Mouse (Mus musculus) embryonic facial prominence, embryonic 14.5 days (tissue): ENCODE results near the gene Ess2. TPM values are rescaled to one million over a fixed set of nuclear protein-coding genes. Genes with fewer than 3 reads are reported as not detected.

Experiments
- ATAC-seq: fragments of 200-750 bp; cut with Nextera tagmentation; 2 replicates; pipeline ENCODE4 v1.8.0; 2017; ENCODE audit warnings: low read depth, moderate number of reproducible peaks, moderate TSS enrichment
- DNase-seq: peaks from one replicate; pipeline ENCODE4 v3.0.0-alpha.2; 2015; ENCODE audit warnings: low spot score
- H3K27ac ChIP-seq: fragments of 300-500 bp; sonication (generic); replicated peaks from 2 replicates; pipeline ENCODE4 v1.5.1; 2014; ENCODE audit warnings: low read depth, mild to moderate bottlenecking, low read length, moderate library complexity
- H3K27me3 ChIP-seq: fragments of 300-500 bp; sonication (generic); replicated peaks from 2 replicates; pipeline ENCODE4 v1.6.1; 2014; ENCODE audit warnings: low read length; ENCODE audit not compliant: control insufficient read depth, insufficient read depth
- H3K36me3 ChIP-seq: fragments of 300-500 bp; sonication (generic); 2 replicates; pipeline ENCODE4 v1.6.1; 2014; ENCODE audit warnings: low read length, mixed read lengths; ENCODE audit not compliant: control insufficient read depth, insufficient read depth
- H3K4me1 ChIP-seq: fragments of 300-500 bp; sonication (generic); 2 replicates; pipeline ENCODE4 v1.6.1; 2014; ENCODE audit warnings: antibody characterized with exemption, low read length; ENCODE audit not compliant: control insufficient read depth, insufficient read depth
- H3K4me2 ChIP-seq: fragments of 300-500 bp; sonication (generic); 2 replicates; pipeline ENCODE4 v1.6.1; 2014; ENCODE audit warnings: low read depth, mild to moderate bottlenecking, low read length, moderate library complexity, mixed read lengths
- H3K4me3 ChIP-seq: fragments of 300-500 bp; sonication (generic); 2 replicates; pipeline ENCODE4 v1.5.1; 2014; ENCODE audit warnings: low read depth, mild to moderate bottlenecking, low read length
- H3K9ac ChIP-seq: fragments of 300-500 bp; sonication (generic); 2 replicates; pipeline ENCODE4 v1.6.1; 2014; ENCODE audit warnings: low read depth, mild to moderate bottlenecking, low read length, moderate library complexity, mixed read lengths
- H3K9me3 ChIP-seq: fragments of 300-500 bp; sonication (generic); 2 replicates; pipeline ENCODE4 v1.6.1; 2016; ENCODE audit warnings: low read length; ENCODE audit not compliant: control insufficient read depth
- WGBS: fragments of 180-500 bp; shearing (Covaris S2); extraction: QIAGEN DNeasy Blood & Tissue Kit; methylation state at CpG from one replicate; pipeline ENCODE4 v1.1.7; 2014; 5-methylcytosine and 5-hydroxymethylcytosine counted together
- polyA plus RNA-seq: library from polyadenylated mRNA; unstranded; fragments of >200 nt; fragmentation: Nextera tagmentation; extraction: Ambion mirVana; gene quantifications from 2 replicates; pipeline ENCODE4 v1.2.1, GENCODE M21; 2014

Ess2 gene
- polyA plus RNA-seq, 1 experiment from 2014 or later = 26.2 TPM

DNA sequence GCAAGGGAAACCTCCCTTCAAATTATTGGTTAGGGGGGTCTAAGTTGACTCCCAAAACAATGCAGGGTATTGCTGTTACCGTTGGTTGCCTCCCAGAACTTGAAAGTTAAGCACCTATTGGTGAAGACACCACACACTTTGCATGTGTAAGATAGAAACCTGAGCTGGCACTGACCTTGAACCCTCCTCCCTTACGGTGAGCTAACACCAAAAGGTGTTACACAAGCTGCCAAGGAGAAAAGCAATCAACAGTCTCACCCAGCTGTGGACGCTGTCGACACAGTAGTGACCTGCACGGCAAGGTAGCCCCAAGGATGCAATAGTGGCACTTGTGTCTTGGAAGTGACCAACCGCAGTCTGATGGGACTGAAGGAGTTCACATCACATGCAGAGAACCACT lies 27.0 kb downstream of the Ess2 start:
- no peak overlapping the region for H3K4me2 ChIP-seq
- H3K27me3 ChIP-seq = no peaks in the 10 kb centered on the region
- no peak overlapping the region for H3K27ac ChIP-seq
- H3K4me3 ChIP-seq = no peak overlapping the region
- H3K9me3 ChIP-seq = no peaks in the 10 kb centered on the region
- ATAC-seq = no peak
- DNase-seq = no peak
- no peaks in the 10 kb centered on the region for H3K36me3 ChIP-seq
- 78% methylated on average over 6 of the region's 6 CpGs for WGBS
- H3K4me1 ChIP-seq = no peaks in the 10 kb centered on the region
- no peak overlapping the region for H3K9ac ChIP-seq

DNA sequence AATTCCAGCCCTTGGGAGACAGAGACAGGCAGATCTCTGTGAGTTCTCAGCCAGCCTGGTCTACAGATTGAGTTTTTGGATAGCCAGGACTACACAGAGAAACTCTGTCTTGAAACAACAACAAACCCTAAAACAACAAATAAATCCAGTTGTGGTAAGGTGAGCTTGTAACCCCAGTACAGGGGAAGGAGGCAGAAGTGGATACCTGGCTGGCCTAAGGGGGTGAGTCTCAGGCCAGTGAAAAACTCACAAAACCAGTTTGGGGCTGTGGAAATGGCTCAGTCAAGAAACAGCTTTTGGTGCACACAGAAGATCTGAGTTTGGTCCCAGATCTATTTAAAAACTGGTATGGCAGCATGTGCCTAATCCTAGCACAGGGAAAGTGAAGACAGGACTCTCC lies 29.0 kb downstream of the Ess2 start:
- no peaks in the 10 kb centered on the region for H3K9me3 ChIP-seq
- H3K4me2 ChIP-seq = no peak overlapping the region
- H3K27ac ChIP-seq = no peak overlapping the region
- H3K4me3 ChIP-seq = no peak overlapping the region
- ATAC-seq (peak; percentile 60; the same call in 1 of the 2 replicates), DNase-seq (peak; percentile 29)
- H3K9ac ChIP-seq = no peak overlapping the region
- no peaks in the 10 kb centered on the region for H3K27me3 ChIP-seq
- peaks cover 10% of the 10 kb centered on the region; the same call in 1 of the 2 replicates for H3K36me3 ChIP-seq
- no peaks in the 10 kb centered on the region for H3K4me1 ChIP-seq

DNA sequence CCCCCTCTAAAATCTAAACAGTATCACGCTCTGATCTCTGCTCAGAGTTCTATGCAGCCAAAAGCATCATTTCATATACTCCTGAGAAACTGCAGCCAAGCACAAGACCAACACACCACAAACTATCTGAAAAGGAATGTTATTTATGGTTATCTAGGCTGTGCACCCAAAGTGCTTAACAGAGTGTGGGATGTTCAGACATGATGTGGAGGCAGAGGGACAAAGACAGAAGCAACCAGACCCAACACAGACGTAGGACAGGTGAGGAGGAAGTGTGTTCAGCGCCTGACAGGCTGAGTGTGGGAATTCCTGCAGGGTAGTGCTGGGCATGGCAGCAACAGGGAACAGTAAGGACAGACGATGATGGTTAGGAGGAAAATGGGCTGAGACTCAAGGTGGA lies 31.6 kb downstream of the Ess2 start:
- H3K27ac ChIP-seq = no peak overlapping the region
- H3K9me3 ChIP-seq = no peaks in the 10 kb centered on the region
- no peak overlapping the region for H3K4me2 ChIP-seq
- 86% methylated on average over 4 of the region's 4 CpGs for WGBS
- no peaks in the 10 kb centered on the region for H3K4me1 ChIP-seq
- H3K27me3 ChIP-seq = no peaks in the 10 kb centered on the region
- no peak overlapping the region for H3K4me3 ChIP-seq
- no peak overlapping the region for H3K9ac ChIP-seq
- DNase-seq (no peak), ATAC-seq (no peak)
- peaks cover 12% of the 10 kb centered on the region; the same call in 1 of the 2 replicates for H3K36me3 ChIP-seq

DNA sequence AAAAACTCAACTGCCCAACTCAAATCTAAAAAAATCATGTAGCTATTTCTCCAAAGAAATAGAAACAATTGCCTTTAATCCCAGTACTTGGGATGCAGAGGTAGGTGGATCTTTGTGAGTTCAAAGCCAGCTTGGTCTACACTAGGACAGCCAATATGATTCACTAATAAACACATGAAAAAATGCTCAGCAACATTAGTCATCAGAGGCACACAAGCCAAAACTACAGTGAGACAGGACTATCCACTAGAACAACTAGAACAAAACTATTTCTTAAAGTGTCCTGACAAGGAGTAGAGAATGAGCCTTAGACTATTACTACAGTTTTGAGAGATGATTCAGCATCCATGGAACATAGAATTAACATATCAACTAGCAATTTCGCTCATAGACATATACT lies 35.1 kb downstream of the Ess2 start:
- Histone ChIP-seq H3K9ac (no peak overlapping the region), H3K4me3 (no peak overlapping the region), H3K27ac (no peak overlapping the region), H3K36me3 (peaks cover 30% of the 10 kb centered on the region), H3K4me2 (no peak overlapping the region), H3K4me1 (no peaks in the 10 kb centered on the region), H3K27me3 (no peaks in the 10 kb centered on the region), H3K9me3 (no peaks in the 10 kb centered on the region)
- no peak for ATAC-seq
- WGBS = 97% methylated on average over 1 of the region's 1 CpGs
- no peak for DNase-seq

DNA sequence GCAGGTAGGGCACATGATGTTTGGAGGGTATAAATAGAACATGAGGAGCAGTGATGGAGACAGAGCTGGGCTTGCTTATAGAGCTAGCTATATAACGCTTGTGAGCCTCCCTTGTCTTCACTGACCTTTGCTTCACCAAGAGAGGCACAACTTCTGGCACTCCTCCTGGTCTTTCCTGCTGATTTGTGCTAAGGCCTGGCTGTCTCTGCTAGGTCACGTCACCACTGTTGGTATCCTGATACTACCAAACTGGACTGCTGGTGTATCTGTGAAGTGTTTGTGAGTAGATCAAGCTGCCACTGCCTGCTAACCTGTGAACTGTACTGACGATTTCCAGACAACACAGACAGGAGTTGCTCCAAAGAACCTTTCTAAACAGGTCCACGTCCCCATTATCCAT lies 36.0 kb downstream of the Ess2 start:
- ATAC-seq = no peak
- WGBS = 80% methylated on average over 4 of the region's 4 CpGs
- H3K4me2 ChIP-seq = no peak overlapping the region
- no peaks in the 10 kb centered on the region for H3K4me1 ChIP-seq
- DNase-seq = no peak
- H3K4me3 ChIP-seq = no peak overlapping the region
- H3K36me3 ChIP-seq = peaks cover 39% of the 10 kb centered on the region
- H3K27me3 ChIP-seq = no peaks in the 10 kb centered on the region
- H3K27ac ChIP-seq = no peak overlapping the region
- H3K9ac ChIP-seq = no peak overlapping the region
- H3K9me3 ChIP-seq = no peaks in the 10 kb centered on the region

DNA sequence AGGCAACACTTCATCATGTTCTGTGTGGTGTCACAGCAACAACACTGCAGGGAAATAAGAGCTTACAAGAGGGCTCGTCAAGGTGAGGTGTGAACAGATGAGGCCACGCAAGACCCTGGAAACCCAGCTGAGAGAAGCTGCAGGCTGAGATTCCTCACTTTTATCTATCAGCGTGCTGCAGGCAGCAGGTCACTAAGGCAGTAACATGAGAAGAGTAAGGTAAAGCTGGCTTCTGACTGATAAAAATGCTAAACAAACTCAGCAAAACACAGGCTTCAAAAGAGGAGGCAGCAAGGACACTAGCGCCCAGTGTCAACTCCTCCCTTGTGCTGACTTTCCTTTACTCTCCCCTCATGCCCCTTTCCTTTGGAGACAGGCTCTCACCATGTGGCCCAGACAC lies 38.2 kb downstream of the Ess2 start:
- no peaks in the 10 kb centered on the region for H3K27me3 ChIP-seq
- no peak overlapping the region for H3K9ac ChIP-seq
- H3K4me2 ChIP-seq = no peak overlapping the region
- H3K4me1 ChIP-seq = no peaks in the 10 kb centered on the region
- DNase-seq = no peak
- WGBS = 57% methylated on average over 4 of the region's 4 CpGs
- H3K9me3 ChIP-seq = no peaks in the 10 kb centered on the region
- H3K27ac ChIP-seq = no peak overlapping the region
- no peak overlapping the region for H3K4me3 ChIP-seq
- no peak for ATAC-seq
- H3K36me3 ChIP-seq = peaks cover 53% of the 10 kb centered on the region

DNA sequence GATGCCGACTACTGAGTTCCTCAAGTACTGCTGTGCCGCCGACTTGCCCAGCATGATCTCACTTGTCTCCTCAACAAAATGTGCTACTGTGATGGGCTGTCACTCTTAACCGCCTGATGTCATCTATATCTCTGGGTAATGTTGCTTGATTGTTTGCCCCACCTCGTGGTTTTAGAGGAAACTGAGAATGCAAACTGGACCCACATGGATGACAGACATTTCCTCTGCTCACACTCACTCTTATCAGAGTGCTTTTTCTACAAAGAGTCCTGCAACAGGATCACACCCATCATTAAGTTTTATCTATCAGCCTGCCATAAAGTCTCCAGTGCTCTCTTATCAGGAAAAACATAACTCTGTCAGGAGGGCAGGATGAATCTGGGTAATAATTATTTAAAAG lies 39.9 kb downstream of the Ess2 start:
- H3K9me3 ChIP-seq = no peaks in the 10 kb centered on the region
- no peak overlapping the region for H3K4me2 ChIP-seq
- H3K27me3 ChIP-seq = no peaks in the 10 kb centered on the region
- no peak overlapping the region for H3K27ac ChIP-seq
- WGBS = 81% methylated on average over 5 of the region's 5 CpGs
- H3K36me3 ChIP-seq = peaks cover 43% of the 10 kb centered on the region
- no peak for DNase-seq
- H3K4me1 ChIP-seq = no peaks in the 10 kb centered on the region
- H3K4me3 ChIP-seq = no peak overlapping the region
- no peak for ATAC-seq
- no peak overlapping the region for H3K9ac ChIP-seq

DNA sequence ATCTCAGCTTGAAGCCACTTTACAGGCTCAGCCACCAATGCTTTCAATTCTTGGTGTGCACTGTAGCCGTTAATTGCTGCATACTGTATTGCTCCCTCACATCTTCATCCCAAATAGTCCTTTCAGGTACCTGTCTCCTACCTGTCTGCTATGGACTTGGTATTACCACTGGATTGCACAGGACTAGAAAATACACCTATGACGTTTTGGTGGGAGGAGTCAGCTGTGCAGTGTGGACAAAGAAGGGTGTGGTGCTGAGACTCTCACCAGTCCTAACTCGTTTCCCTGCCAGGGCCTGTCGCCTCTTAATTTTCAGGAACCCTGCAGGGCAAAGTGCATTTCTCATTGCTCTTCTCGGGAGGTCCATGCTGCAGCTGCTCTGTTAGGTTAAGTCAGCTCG lies 45.4 kb downstream of the Ess2 start:
- ATAC-seq = peak; percentile 44
- H3K9ac ChIP-seq = no peak overlapping the region
- no peaks in the 10 kb centered on the region for H3K9me3 ChIP-seq
- 80% methylated on average over 6 of the region's 6 CpGs for WGBS
- H3K4me3 ChIP-seq = no peak overlapping the region
- H3K4me2 ChIP-seq = no peak overlapping the region
- no peaks in the 10 kb centered on the region for H3K27me3 ChIP-seq
- no peak overlapping the region for H3K27ac ChIP-seq
- peak; percentile 47 for DNase-seq
- H3K4me1 ChIP-seq = no peaks in the 10 kb centered on the region
- peaks cover 41% of the 10 kb centered on the region for H3K36me3 ChIP-seq

DNA sequence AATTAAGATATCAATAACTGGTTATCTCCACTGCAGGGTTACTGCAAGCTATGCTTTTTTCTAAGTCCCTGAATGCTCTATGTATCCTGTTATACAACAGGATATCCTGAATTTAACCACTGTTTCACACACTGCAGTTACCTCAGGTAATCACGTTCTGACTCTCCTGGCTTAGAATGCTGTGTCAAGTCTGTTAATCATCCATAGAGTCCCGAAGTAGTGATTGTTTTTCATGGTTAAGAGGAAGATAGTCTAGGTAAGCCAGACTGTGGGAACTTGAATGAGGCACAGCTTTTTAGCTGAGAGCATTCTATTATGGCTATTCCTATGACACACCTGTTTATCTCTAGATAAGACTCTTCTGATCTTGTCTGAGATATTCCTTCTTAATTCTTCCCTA lies 45.9 kb downstream of the Ess2 start:
- DNase-seq = no peak
- Histone ChIP-seq H3K4me2 (no peak overlapping the region), H3K4me3 (no peak overlapping the region), H3K4me1 (no peaks in the 10 kb centered on the region), H3K27ac (no peak overlapping the region), H3K9me3 (no peaks in the 10 kb centered on the region), H3K9ac (no peak overlapping the region), H3K36me3 (peaks cover 37% of the 10 kb centered on the region), H3K27me3 (no peaks in the 10 kb centered on the region)
- WGBS = 90% methylated on average over 2 of the region's 2 CpGs
- no peak for ATAC-seq
